Mouse (Mus musculus) neural tube, embryonic 13.5 days (tissue): ENCODE data around the gene B4galt1. TPM values are rescaled to one million over a fixed set of nuclear protein-coding genes. Genes with fewer than 3 reads are reported as not detected.

Source experiments
- ATAC-seq: fragments of 200-750 bp; cut with Nextera tagmentation; 2 replicates; pipeline ENCODE4 v1.8.0; 2017; ENCODE audit warnings: low read depth, mild to moderate bottlenecking, moderate TSS enrichment, moderate library complexity
- H3K27ac ChIP-seq: fragments of 300-500 bp; sonication (generic); replicated peaks from 2 replicates; pipeline ENCODE4 v1.5.1; 2015; ENCODE audit warnings: moderate library complexity, mild to moderate bottlenecking, inconsistent platforms
- H3K27me3 ChIP-seq: fragments of 300-500 bp; sonication (generic); 2 replicates; pipeline ENCODE4 v1.6.1; 2015; ENCODE audit warnings: mild to moderate bottlenecking, inconsistent platforms
- H3K36me3 ChIP-seq: fragments of 300-500 bp; sonication (generic); 2 replicates; pipeline ENCODE4 v1.6.1; 2015; ENCODE audit warnings: mild to moderate bottlenecking, inconsistent platforms
- H3K4me1 ChIP-seq: fragments of 300-500 bp; sonication (generic); replicated peaks from 2 replicates; pipeline ENCODE4 v1.6.1; 2015; ENCODE audit warnings: inconsistent platforms
- H3K4me2 ChIP-seq: fragments of 300-500 bp; sonication (generic); 2 replicates; pipeline ENCODE4 v1.6.1; 2015; ENCODE audit warnings: inconsistent platforms, mild to moderate bottlenecking, moderate library complexity
- H3K4me3 ChIP-seq: fragments of 300-500 bp; sonication (generic); 2 replicates; pipeline ENCODE4 v1.5.1; 2015; ENCODE audit warnings: mild to moderate bottlenecking, inconsistent platforms
- H3K9ac ChIP-seq: fragments of 300-500 bp; sonication (generic); 2 replicates; pipeline ENCODE4 v1.6.1; 2015; ENCODE audit warnings: moderate library complexity, mild to moderate bottlenecking, inconsistent platforms
- H3K9me3 ChIP-seq: fragments of 300-500 bp; sonication (generic); 2 replicates; pipeline ENCODE4 v1.6.1; 2016; ENCODE audit warnings: inconsistent platforms
- WGBS: fragments of 180-500 bp; shearing (Covaris S2); methylation state at CpG from one replicate; pipeline ENCODE4 v1.1.7; 2015; 5-methylcytosine and 5-hydroxymethylcytosine counted together
- polyA plus RNA-seq: library from polyadenylated mRNA; unstranded; fragments of >200 nt; fragmentation: Nextera tagmentation; extraction: Ambion mirVana; gene quantifications from 2 replicates; pipeline ENCODE4 v1.2.1, GENCODE M21; 2015

The B4galt1 gene
- polyA plus RNA-seq, 1 experiment from 2014 or later, result 10.2 TPM

- Histone ChIP-seq H3K4me1 (no peaks in the 10 kb centered on the region), H3K4me3 (no peak overlapping the region), H3K27ac (no peak overlapping the region), H3K36me3 (no peaks in the 10 kb centered on the region), H3K4me2 (no peak overlapping the region), H3K27me3 (no peaks in the 10 kb centered on the region), H3K9me3 (no peaks in the 10 kb centered on the region), H3K9ac (no peak overlapping the region)
- 69% methylated on average over 8 of the region's 8 CpGs for WGBS
- ATAC-seq, result no peak
Observed at GRCm38 (mm10) chr4:40781797-40782495, 71.9 kb downstream of the B4galt1 start.

GRCm38 (mm10) chr4:40781143-40781542 lies 72.7 kb downstream of the B4galt1 start:
- no peaks in the 10 kb centered on the region for H3K36me3 ChIP-seq
- ATAC-seq, result no peak
- 29% methylated on average over 3 of the region's 3 CpGs for WGBS

GRCm38 (mm10) chr4:40778656-40779055 lies 75.1 kb downstream of the B4galt1 start:
- no peak overlapping the region for H3K27ac ChIP-seq
- WGBS, result 89% methylated on average over 6 of the region's 6 CpGs

More at GRCm38 (mm10) chr4:40781143-40781542, 72.7 kb downstream of the B4galt1 start:
- no peak overlapping the region for H3K4me2 ChIP-seq
- H3K9ac ChIP-seq, result no peak overlapping the region
- no peaks in the 10 kb centered on the region for H3K4me1 ChIP-seq
- H3K27ac ChIP-seq, result no peak overlapping the region
- H3K4me3 ChIP-seq, result no peak overlapping the region
- H3K27me3 ChIP-seq, result no peaks in the 10 kb centered on the region
- no peaks in the 10 kb centered on the region for H3K9me3 ChIP-seq

DNA sequence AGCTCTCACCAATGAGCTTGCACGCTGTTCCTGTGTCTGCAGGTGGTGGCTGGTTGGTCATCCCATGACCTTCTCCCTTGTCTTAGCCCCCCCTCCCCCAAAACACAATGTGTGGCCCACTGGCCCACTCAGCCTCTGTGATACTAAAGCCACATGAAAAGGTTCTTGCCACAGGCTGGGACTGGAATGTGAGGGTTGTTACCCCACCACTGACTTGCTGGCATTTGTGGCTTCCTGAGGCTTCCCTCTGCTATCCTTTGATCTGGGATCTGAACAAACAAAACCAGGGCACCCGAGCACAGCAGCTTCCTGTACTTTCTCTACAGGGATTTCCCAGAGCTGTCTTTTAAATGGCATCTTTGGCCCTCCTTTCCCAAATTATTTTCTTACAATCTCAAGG lies 76.7 kb downstream of the B4galt1 start:
- Histone ChIP-seq H3K9me3 (no peaks in the 10 kb centered on the region), H3K4me3 (no peak overlapping the region), H3K9ac (no peak overlapping the region), H3K4me1 (peaks cover 16% of the 10 kb centered on the region; the same call in 1 of the 2 replicates), H3K27ac (no peak overlapping the region), H3K27me3 (no peaks in the 10 kb centered on the region), H3K4me2 (no peak overlapping the region), H3K36me3 (no peaks in the 10 kb centered on the region)
- no peak for ATAC-seq
- 20% methylated on average over 2 of the region's 2 CpGs for WGBS

More at GRCm38 (mm10) chr4:40778656-40779055, 75.1 kb downstream of the B4galt1 start:
- Histone ChIP-seq H3K4me2 (no peak overlapping the region), H3K9me3 (no peaks in the 10 kb centered on the region), H3K27me3 (no peaks in the 10 kb centered on the region), H3K36me3 (no peaks in the 10 kb centered on the region), H3K4me3 (no peak overlapping the region), H3K4me1 (peaks cover 11% of the 10 kb centered on the region; the same call in 1 of the 2 replicates), H3K9ac (no peak overlapping the region)
- ATAC-seq, result no peak

- H3K9ac ChIP-seq, result no peak overlapping the region
- H3K27me3 ChIP-seq, result no peaks in the 10 kb centered on the region
- H3K4me3 ChIP-seq, result no peak overlapping the region
- no peaks in the 10 kb centered on the region for H3K9me3 ChIP-seq
- WGBS, result 80% methylated on average over 4 of the region's 4 CpGs
- H3K4me1 ChIP-seq, result peaks cover 16% of the 10 kb centered on the region; the same call in 1 of the 2 replicates
- H3K27ac ChIP-seq, result no peak overlapping the region
- no peaks in the 10 kb centered on the region for H3K36me3 ChIP-seq
- no peak for ATAC-seq
- H3K4me2 ChIP-seq, result no peak overlapping the region
Observed at GRCm38 (mm10) chr4:40776416-40776815, 77.4 kb downstream of the B4galt1 start.

GRCm38 (mm10) chr4:40774279-40775259 lies 79.2 kb downstream of the B4galt1 start:
- Histone ChIP-seq H3K9me3 (no peaks in the 10 kb centered on the region), H3K27me3 (no peaks in the 10 kb centered on the region), H3K9ac (peak overlapping the region; percentile 35; the same call in 1 of the 2 replicates), H3K4me2 (peak overlapping the region; percentile 36), H3K4me3 (no peak overlapping the region), H3K27ac (0 out of 2 replicates have a peak overlapping the region, but pooled peaks have one; percentile 23), H3K36me3 (no peaks in the 10 kb centered on the region), H3K4me1 (peaks cover 16% of the 10 kb centered on the region; the same call in 1 of the 2 replicates)
- peak; percentile 54; the same call in 1 of the 2 replicates for ATAC-seq
- 29% methylated on average over 12 of the region's 12 CpGs for WGBS

DNA sequence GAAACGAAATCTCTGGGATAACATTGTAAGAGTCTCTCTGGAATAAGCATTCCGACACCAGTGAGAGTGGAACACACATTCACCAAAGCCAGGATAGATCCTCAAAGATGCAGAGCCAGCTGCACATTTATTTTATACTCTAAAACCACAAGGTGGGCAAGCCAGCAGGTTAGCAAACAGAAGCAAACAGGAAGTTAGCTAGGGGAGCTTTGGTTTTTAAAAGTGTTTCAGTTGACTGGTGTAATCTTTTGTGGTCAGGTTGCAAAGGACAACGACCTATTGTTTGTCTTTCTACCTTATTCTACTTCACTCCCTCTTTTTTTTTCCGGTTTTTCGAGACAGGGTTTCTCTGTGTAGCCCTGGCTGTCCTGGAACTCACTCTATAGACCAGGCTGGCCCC lies 93.9 kb downstream of the B4galt1 start:
- no peak overlapping the region for H3K4me2 ChIP-seq
- peaks cover 8% of the 10 kb centered on the region for H3K4me1 ChIP-seq
- no peak overlapping the region for H3K4me3 ChIP-seq
- no peak for ATAC-seq
- H3K9ac ChIP-seq, result no peak overlapping the region
- no peak overlapping the region for H3K27ac ChIP-seq
- peaks cover 10% of the 10 kb centered on the region for H3K36me3 ChIP-seq
- H3K27me3 ChIP-seq, result peaks cover 16% of the 10 kb centered on the region
- 60% methylated on average over 5 of the region's 5 CpGs for WGBS
- H3K9me3 ChIP-seq, result no peaks in the 10 kb centered on the region

DNA sequence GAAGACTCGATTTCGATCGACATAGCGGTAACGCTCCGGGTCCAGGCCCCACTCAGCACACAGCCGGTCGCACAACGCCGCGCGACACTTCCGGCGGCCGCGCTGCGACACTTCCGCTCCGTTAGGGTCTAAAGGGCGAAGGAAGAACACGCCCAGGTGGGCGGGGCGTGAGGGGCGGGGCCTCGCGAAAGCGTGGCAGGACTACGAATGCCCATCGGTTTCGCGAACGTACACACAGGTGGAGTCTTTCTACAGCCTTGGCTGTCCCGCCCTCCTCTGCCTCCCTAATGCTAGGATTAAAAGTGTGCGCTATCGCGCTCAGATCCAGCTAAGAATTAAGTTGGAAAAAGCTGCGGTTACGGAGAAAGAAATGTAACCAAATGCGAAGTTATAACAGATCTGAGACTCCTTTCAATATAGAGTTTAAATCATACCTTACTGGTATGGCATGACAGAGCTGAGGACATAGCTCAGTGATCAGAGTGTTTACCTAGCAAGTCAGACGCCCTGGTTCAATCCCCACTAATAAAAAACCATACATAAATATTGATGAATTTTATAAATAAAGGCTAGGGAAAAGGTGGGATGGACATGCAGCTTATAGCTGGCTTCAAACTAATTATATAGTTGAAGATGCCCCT lies 95.9 kb downstream of the B4galt1 start, which contains the start of gene Smu1:
Gene Smu1, minus strand, starts transcription at position 144 of the 641 bp plus-strand sequence.
- H3K9ac ChIP-seq, result peak within 1 kb of the TSS; percentile 89
- H3K27ac ChIP-seq, result peak within 1 kb of the TSS; percentile 30
- peaks cover 16% of the 10 kb centered on the region for H3K27me3 ChIP-seq
- H3K36me3 ChIP-seq, result peaks cover 30% of the 10 kb centered on the region
- H3K4me1 ChIP-seq, result peaks cover 8% of the 10 kb centered on the region
- H3K9me3 ChIP-seq, result no peaks in the 10 kb centered on the region
- H3K4me3 ChIP-seq, result peak within 1 kb of the TSS; percentile 91
- ATAC-seq, result peak; percentile 99
- peak within 1 kb of the TSS; percentile 88 for H3K4me2 ChIP-seq
- WGBS, result under 1% methylated on average over 40 of the region's 40 CpGs

GRCm38 (mm10) chr4:40757157-40757779 lies 96.5 kb downstream of the B4galt1 start:
- ATAC-seq, result peak; percentile 86
- Histone ChIP-seq H3K36me3 (peaks cover 36% of the 10 kb centered on the region), H3K4me3 (peak overlapping the region; percentile 91), H3K4me1 (peaks cover 8% of the 10 kb centered on the region), H3K9me3 (no peaks in the 10 kb centered on the region), H3K9ac (peak overlapping the region; percentile 89), H3K27me3 (peaks cover 16% of the 10 kb centered on the region), H3K4me2 (peak overlapping the region; percentile 88), H3K27ac (peak overlapping the region; percentile 30)
- under 1% methylated on average over 39 of the region's 39 CpGs for WGBS
